Mouse (Mus musculus) retina, postnatal 1 day (tissue): Measurements from ENCODE around the gene Arhgef19.

Experiments
- DNase-seq: peaks from one replicate; pipeline ENCODE4 v3.0.0-alpha.2; 2012

Gene Arhgef19

GRCm38 (mm10) chr4:141238492-141239387 lies 559 bp upstream of the Arhgef19 start:
- no peak for DNase-seq

- peak; percentile 74 for DNase-seq
These were observed 1.3 kb downstream of the Arhgef19 start for GRCm38 (mm10) chr4:141240617-141241016.

GRCm38 (mm10) chr4:141241861-141242260 lies 2.6 kb downstream of the Arhgef19 start:
- no peak for DNase-seq

GRCm38 (mm10) chr4:141242651-141243241 lies 3.4 kb downstream of the Arhgef19 start:
- peak; percentile 51 for DNase-seq

- no peak for DNase-seq
These were observed 4.3 kb downstream of the Arhgef19 start for GRCm38 (mm10) chr4:141243636-141244035.

- DNase-seq: no peak
These were observed 5.1 kb downstream of the Arhgef19 start for GRCm38 (mm10) chr4:141244401-141244800.

GRCm38 (mm10) chr4:141244931-141245425 lies 5.7 kb downstream of the Arhgef19 start:
- peak; percentile 95 for DNase-seq

- peak; percentile 70 for DNase-seq
These were observed 7.0 kb downstream of the Arhgef19 start for GRCm38 (mm10) chr4:141246089-141246997.

GRCm38 (mm10) chr4:141246998-141247350 lies 7.7 kb downstream of the Arhgef19 start:
- peak; percentile 48 for DNase-seq

GRCm38 (mm10) chr4:141247776-141248613 lies 8.7 kb downstream of the Arhgef19 start:
- peak; percentile 85 for DNase-seq

GRCm38 (mm10) chr4:141248614-141248978 lies 9.3 kb downstream of the Arhgef19 start:
- no peak for DNase-seq

GRCm38 (mm10) chr4:141249383-141249782 lies 10.1 kb downstream of the Arhgef19 start:
- DNase-seq: no peak

GRCm38 (mm10) chr4:141251071-141251470 lies 11.8 kb downstream of the Arhgef19 start:
- DNase-seq: no peak

- DNase-seq: no peak
These were observed 13.3 kb downstream of the Arhgef19 start for GRCm38 (mm10) chr4:141252641-141253040.

GRCm38 (mm10) chr4:141254234-141254633 lies 14.9 kb downstream of the Arhgef19 start:
- no peak for DNase-seq

- DNase-seq: no peak
These were observed 18.1 kb downstream of the Arhgef19 start for GRCm38 (mm10) chr4:141257440-141257839.

GRCm38 (mm10) chr4:141259413-141259812 lies 20.1 kb downstream of the Arhgef19 start:
- DNase-seq: no peak

GRCm38 (mm10) chr4:141260007-141260723 lies 20.9 kb downstream of the Arhgef19 start:
- no peak for DNase-seq

GRCm38 (mm10) chr4:141262906-141263637 lies 23.8 kb downstream of the Arhgef19 start:
- no peak for DNase-seq

GRCm38 (mm10) chr4:141265979-141266637 lies 26.8 kb downstream of the Arhgef19 start:
- no peak for DNase-seq
